8 mouse cellular contexts compared by ENCODE assay signal in the genomic region with DNA sequence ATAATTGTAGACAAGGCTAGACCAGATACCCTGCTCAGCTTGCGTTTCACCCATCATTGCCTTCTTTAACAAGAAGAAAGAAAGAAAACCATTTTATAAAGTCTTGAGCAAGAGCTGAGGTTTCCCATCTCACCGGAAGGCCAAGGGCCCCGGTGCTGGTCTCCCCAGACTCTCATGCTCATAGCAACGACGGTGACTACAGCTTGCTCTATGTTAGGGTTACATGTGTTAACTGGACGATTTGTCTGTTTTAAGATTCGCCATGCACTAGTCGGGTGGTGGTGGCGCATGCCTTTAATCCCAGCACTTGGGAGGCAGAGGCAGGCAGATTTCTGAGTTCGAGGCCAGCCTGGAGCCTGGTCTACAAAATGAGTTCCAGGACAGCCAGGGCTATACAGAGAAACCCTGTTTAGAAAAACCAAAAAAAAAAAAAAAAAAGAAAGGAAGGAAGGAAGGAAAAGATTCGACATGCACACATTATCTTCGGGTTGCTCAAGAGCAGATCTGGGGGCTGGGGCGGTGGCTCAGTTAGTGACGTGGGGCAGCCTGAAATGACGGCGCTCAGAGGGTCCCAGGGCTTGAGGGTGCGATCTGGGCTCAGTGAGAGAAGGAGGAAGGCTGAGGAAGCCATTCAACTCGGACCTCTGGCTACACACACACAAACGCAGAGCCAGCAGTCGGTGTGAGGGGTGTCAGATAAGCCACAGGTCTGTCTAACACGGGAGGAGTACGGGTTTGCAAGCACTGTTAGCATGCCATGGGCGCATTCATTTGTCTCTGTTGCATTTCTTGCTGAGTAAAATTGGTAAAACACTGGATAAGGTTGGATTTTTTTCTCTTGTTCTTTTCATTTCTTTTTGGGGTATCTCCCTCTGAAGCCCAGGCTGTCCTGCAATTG. TPM values are rescaled to one million over a fixed set of nuclear protein-coding genes. Genes with fewer than 3 reads are reported as not detected.
DNase-seq lines count a peak whose midpoint lies in the region; ATAC-seq lines count a peak whose summit lies in the region.

No protein-coding gene starts in this region.

- no peaks in the 10 kb centered on the region for H3K27me3 ChIP-seq in neural tube, embryonic 11.5 days (ENCODE audit: control insufficient read depth, insufficient read depth, low read length)
- H3K27me3 ChIP-seq in forebrain, embryonic 15.5 days = no peaks in the 10 kb centered on the region
- H3K27me3 ChIP-seq in liver, embryonic 13.5 days = no peaks in the 10 kb centered on the region
- no peaks in the 10 kb centered on the region for H3K27me3 ChIP-seq in stomach, embryonic 16.5 days (ENCODE audit: control insufficient read depth, insufficient read depth, low read length)

- peak overlapping the region; percentile 74 for H3K4me3 ChIP-seq in neural tube, embryonic 11.5 days (ENCODE audit: low read depth, low read length)
- H3K4me3 ChIP-seq in forebrain, embryonic 15.5 days = peak overlapping the region; percentile 82
- H3K4me3 ChIP-seq in liver, embryonic 13.5 days (replicated peaks) = peak overlapping the region; percentile 79
- peak overlapping the region; percentile 73 for H3K4me3 ChIP-seq in stomach, embryonic 16.5 days (replicated peaks; ENCODE audit: low read length)

- peaks cover 13% of the 10 kb centered on the region for H3K4me1 ChIP-seq in neural tube, embryonic 11.5 days (ENCODE audit: control insufficient read depth, insufficient read depth, low read length)
- peaks cover 31% of the 10 kb centered on the region for H3K4me1 ChIP-seq in forebrain, embryonic 15.5 days
- H3K4me1 ChIP-seq in liver, embryonic 13.5 days (replicated peaks) = peaks cover 73% of the 10 kb centered on the region
- H3K4me1 ChIP-seq in stomach, embryonic 16.5 days (ENCODE audit: control insufficient read depth, insufficient read depth, low read length) = peaks cover 43% of the 10 kb centered on the region

- no peak overlapping the region; the same call in 1 of the 2 replicates for H3K27ac ChIP-seq in neural tube, embryonic 11.5 days (ENCODE audit: low read depth, low read length)
- 0 out of 2 replicates have a peak overlapping the region, but pooled peaks have one; percentile 96 for H3K27ac ChIP-seq in forebrain, embryonic 15.5 days (replicated peaks)
- peak overlapping the region; percentile 95 for H3K27ac ChIP-seq in liver, embryonic 13.5 days
- H3K27ac ChIP-seq in stomach, embryonic 16.5 days (ENCODE audit: low read length) = peak overlapping the region; percentile 32; the same call in 1 of the 2 replicates

- DNase-seq in neural tube, embryonic 11.5 days (ENCODE audit: low spot score) = no peak
- DNase-seq in neural tube, embryonic 10.5 days (ENCODE audit: extremely low spot score, low spot score) = no peak
- DNase-seq in liver, embryonic 13.5 days = peak; percentile 28
- no peak for DNase-seq in frontal cortex, adult 2 months (ENCODE audit: extremely low spot score in 1 of 2, low spot score in 1 of 2)
- no peak for DNase-seq in spleen, postnatal 4 days (ENCODE audit: low spot score in 2 of 2)
- DNase-seq in adrenal gland, adult 8-10 months = no peak

- ATAC-seq in neural tube, embryonic 11.5 days (ENCODE audit: insufficient read depth, low FRiP score, low TSS enrichment) = no peak
- ATAC-seq in forebrain, embryonic 15.5 days (replicated peaks) = no peak
- no peak for ATAC-seq in liver, embryonic 13.5 days (ENCODE audit: low read depth)
- ATAC-seq in stomach, embryonic 16.5 days (ENCODE audit: insufficient read depth, low FRiP score) = no peak

- peaks cover 11% of the 10 kb centered on the region for H3K36me3 ChIP-seq in neural tube, embryonic 11.5 days (ENCODE audit: control insufficient read depth, insufficient read depth, low read length)
- H3K36me3 ChIP-seq in forebrain, embryonic 15.5 days = no peaks in the 10 kb centered on the region
- peaks cover 36% of the 10 kb centered on the region for H3K36me3 ChIP-seq in liver, embryonic 13.5 days
- H3K36me3 ChIP-seq in stomach, embryonic 16.5 days (ENCODE audit: control insufficient read depth, insufficient read depth, low read length) = no peaks in the 10 kb centered on the region

- no peaks in the 10 kb centered on the region for H3K9me3 ChIP-seq in neural tube, embryonic 11.5 days (ENCODE audit: control insufficient read depth, low read length)
- H3K9me3 ChIP-seq in forebrain, embryonic 15.5 days = no peaks in the 10 kb centered on the region
- no peaks in the 10 kb centered on the region for H3K9me3 ChIP-seq in liver, embryonic 13.5 days (replicated peaks)
- H3K9me3 ChIP-seq in stomach, embryonic 16.5 days (replicated peaks; ENCODE audit: control insufficient read depth, low read length) = no peaks in the 10 kb centered on the region

- 89% methylated on average over 23 of the region's 23 CpGs for WGBS in neural tube, embryonic 11.5 days
- 83% methylated on average over 23 of the region's 23 CpGs for whole genome bisulfite sequencing in forebrain, embryonic 15.5 days
- WGBS in liver, embryonic 13.5 days (ENCODE audit: insufficient replicate concordance) = 26% methylated on average over 23 of the region's 23 CpGs
- 56% methylated on average over 23 of the region's 23 CpGs for WGBS in stomach, embryonic 16.5 days

- H3K9ac ChIP-seq in neural tube, embryonic 11.5 days (ENCODE audit: low read length) = peak overlapping the region; percentile 22
- H3K9ac ChIP-seq in forebrain, embryonic 15.5 days (replicated peaks) = no peak overlapping the region
- H3K9ac ChIP-seq in liver, embryonic 13.5 days = peak overlapping the region; percentile 69
- peak overlapping the region; percentile 73 for H3K9ac ChIP-seq in stomach, embryonic 16.5 days (ENCODE audit: low read length)

- peak overlapping the region; percentile 84 for H3K4me2 ChIP-seq in neural tube, embryonic 11.5 days (ENCODE audit: low read depth)
- H3K4me2 ChIP-seq in forebrain, embryonic 15.5 days (replicated peaks) = peak overlapping the region; percentile 88
- peak overlapping the region; percentile 96 for H3K4me2 ChIP-seq in liver, embryonic 13.5 days
- peak overlapping the region; percentile 79 for H3K4me2 ChIP-seq in stomach, embryonic 16.5 days (ENCODE audit: low read depth, low read length)

RNA-seq across cellular contexts. Expression of a gene that starts 2.2 kb away (rescaled TPM):
- polyA plus RNA-seq in neural tube, embryonic 11.5 days (2014; fragmentation: Nextera tagmentation; extraction: Ambion mirVana) = 18.7 and 22.5 TPM in 2 replicates
- polyA plus RNA-seq in forebrain, embryonic 15.5 days (2015; fragmentation: Nextera tagmentation; extraction: Ambion mirVana) = 15.9 and 17.3 TPM in 2 replicates
- 18.6 and 22.5 TPM in 2 replicates for polyA plus RNA-seq in liver, embryonic 13.5 days (2015; fragmentation: Nextera tagmentation; extraction: Ambion mirVana)
- polyA plus RNA-seq in stomach, embryonic 16.5 days (2015; fragmentation: Nextera tagmentation; extraction: Ambion mirVana) = 62.2 and 69.3 TPM in 2 replicates
- polyA plus RNA-seq in frontal cortex, adult 2 months (2012; rRNA removed) = 13.4 and 14.4 TPM in 2 replicates
- total RNA-seq in adrenal gland, adult 8-10 months (2022) = 100 to 1,000 TPM; 102 to 164 (median 147) TPM

RNA-seq across cellular contexts. Expression of a gene that starts 34.6 kb away (rescaled TPM):
- 116 and 117 TPM in 2 replicates for polyA plus RNA-seq in neural tube, embryonic 11.5 days (2014; fragmentation: Nextera tagmentation; extraction: Ambion mirVana)
- 41.7 and 55.9 TPM in 2 replicates for polyA plus RNA-seq in forebrain, embryonic 15.5 days (2015; fragmentation: Nextera tagmentation; extraction: Ambion mirVana)
- polyA plus RNA-seq in liver, embryonic 13.5 days (2015; fragmentation: Nextera tagmentation; extraction: Ambion mirVana) = 86.3 and 91.5 TPM in 2 replicates
- polyA plus RNA-seq in stomach, embryonic 16.5 days (2015; fragmentation: Nextera tagmentation; extraction: Ambion mirVana) = 83.7 and 87.5 TPM in 2 replicates
- polyA plus RNA-seq in frontal cortex, adult 2 months (2012; rRNA removed) = 3.3 and 3.8 TPM in 2 replicates
- total RNA-seq in adrenal gland, adult 8-10 months (2022) = 1 to 10 TPM in 3 of 4 experiments, under 1 TPM in 1; 0.32 to 4.9 (median 2.1) TPM
